Comparison of ENCODE assay signal across 23 mouse cellular contexts in genomic region chr13:54767012-54767411, GRCm38 (mm10). TPM values are rescaled to one million over a fixed set of nuclear protein-coding genes. Genes with fewer than 3 reads are reported as not detected.
DNase-seq lines count a peak whose midpoint lies in the region; ATAC-seq and TF ChIP-seq lines count a peak whose summit lies in the region.
"Had no signal": no experiment of that assay in that cellular context is flagged by ENCODE, and none has a peak within 500 bp of the region (broad histone marks: within the 10 kb centered on the region; RNA-seq: fewer than 3 reads in every experiment).

No protein-coding gene starts in this region.

- no peaks in the 10 kb centered on the region for H3K27me3 ChIP-seq in cerebellum, adult 2 months (ENCODE audit: control insufficient read depth, insufficient read depth, low read length)
- H3K27me3 ChIP-seq in hindbrain, embryonic 13.5 days = peaks cover 68% of the 10 kb centered on the region
- peaks cover 39% of the 10 kb centered on the region for H3K27me3 ChIP-seq in hindbrain, embryonic 11.5 days (ENCODE audit: control insufficient read depth, insufficient read depth, low read length)
- peaks cover 56% of the 10 kb centered on the region for H3K27me3 ChIP-seq in neural tube, embryonic 13.5 days

- peaks cover 17% of the 10 kb centered on the region for H3K4me1 ChIP-seq in cerebellum, adult 2 months (ENCODE audit: control insufficient read depth, insufficient read depth, low read length)
- peaks cover 25% of the 10 kb centered on the region for H3K4me1 ChIP-seq in hindbrain, embryonic 13.5 days (replicated peaks)
- H3K4me1 ChIP-seq in hindbrain, embryonic 11.5 days (replicated peaks; ENCODE audit: control insufficient read depth, insufficient read depth, low read length) = peaks cover 8% of the 10 kb centered on the region
- H3K4me1 ChIP-seq in neural tube, embryonic 13.5 days (replicated peaks) = peaks cover 22% of the 10 kb centered on the region

- H3K4me2 ChIP-seq in hindbrain, embryonic 13.5 days = peak overlapping the region; percentile 78; the same call in 1 of the 2 replicates
- H3K4me2 ChIP-seq in hindbrain, embryonic 11.5 days (replicated peaks; ENCODE audit: low read depth, low read length) = no peak overlapping the region
- H3K4me2 ChIP-seq in neural tube, embryonic 13.5 days = peak overlapping the region; percentile 70; the same call in 1 of the 2 replicates

- ATAC-seq in hindbrain, embryonic 13.5 days (ENCODE audit: low FRiP score) = no peak
- ATAC-seq in hindbrain, embryonic 11.5 days (ENCODE audit: low FRiP score) = no peak
- no peak for ATAC-seq in neural tube, embryonic 13.5 days (ENCODE audit: low read depth)
- ATAC-seq in megakaryocyte, adult 5-6 weeks (ENCODE audit: poor library complexity, severe bottlenecking) = no peak
- ATAC-seq: liver, embryonic 12.5 days; Patski had no signal

- peak overlapping the region; percentile 71 for H3K4me3 ChIP-seq in cerebellum, adult 2 months (replicated peaks; ENCODE audit: insufficient read depth, low read depth, low read length)
- H3K4me3 ChIP-seq in hindbrain, embryonic 13.5 days = no peak overlapping the region
- H3K4me3 ChIP-seq in hindbrain, embryonic 11.5 days (ENCODE audit: low read depth, low read length) = no peak overlapping the region
- H3K4me3 ChIP-seq in neural tube, embryonic 13.5 days = no peak overlapping the region
- H3K4me3 ChIP-seq: erythroblast, embryonic 14.5 days had no signal

- 60% methylated on average over 4 of the region's 4 CpGs for WGBS in cerebellum, adult 2 months
- WGBS in hindbrain, embryonic 13.5 days = 89% methylated on average over 4 of the region's 4 CpGs
- WGBS in hindbrain, embryonic 11.5 days = 76% methylated on average over 4 of the region's 4 CpGs
- 72% methylated on average over 4 of the region's 4 CpGs for WGBS in neural tube, embryonic 13.5 days

- DNase-seq in cerebellum, adult 2 months = peak in 1 of 2 experiments; percentile 38
- no peak for DNase-seq in cerebellum, adult 18-20 months
- no peak for DNase-seq in hindbrain, embryonic 11.5 days (ENCODE audit: low spot score)
- DNase-seq in neural tube, embryonic 10.5 days (ENCODE audit: extremely low spot score, low spot score) = no peak
- no peak for DNase-seq in right cerebral cortex, postnatal 25 days
- DNase-seq: lung, adult 2 months had no signal

- H3K9ac ChIP-seq in hindbrain, embryonic 13.5 days = no peak overlapping the region
- no peak overlapping the region for H3K9ac ChIP-seq in hindbrain, embryonic 11.5 days (ENCODE audit: low read depth, low read length)
- H3K9ac ChIP-seq in neural tube, embryonic 13.5 days = no peak overlapping the region
- H3K9ac ChIP-seq: limb, embryonic 12.5 days; liver, embryonic 12.5 days had no signal

- TF ChIP-seq POLR2A in cerebellum, adult 2 months (IDR thresholded peaks at IDR 0.05; ENCODE audit: borderline replicate concordance, insufficient read depth, low read length) = no peak

- H3K36me3 ChIP-seq in hindbrain, embryonic 13.5 days = no peaks in the 10 kb centered on the region
- no peaks in the 10 kb centered on the region for H3K36me3 ChIP-seq in hindbrain, embryonic 11.5 days (ENCODE audit: control insufficient read depth, insufficient read depth, low read length)
- H3K36me3 ChIP-seq in neural tube, embryonic 13.5 days = no peaks in the 10 kb centered on the region
- H3K36me3 ChIP-seq: heart, embryonic 13.5 days; limb, embryonic 12.5 days; liver, embryonic 12.5 days had no signal

- TF ChIP-seq CTCF in cerebellum, adult 2 months (IDR thresholded peaks at IDR 0.05; ENCODE audit: borderline replicate concordance, insufficient read depth, low read depth, low read length) = no peak

- peak overlapping the region; percentile 85 for H3K27ac ChIP-seq in cerebellum, adult 2 months (ENCODE audit: insufficient read depth, low read length)
- no peak overlapping the region for H3K27ac ChIP-seq in hindbrain, embryonic 13.5 days
- no peak overlapping the region for H3K27ac ChIP-seq in hindbrain, embryonic 11.5 days (ENCODE audit: low read depth, low read length)
- no peak overlapping the region for H3K27ac ChIP-seq in neural tube, embryonic 13.5 days (replicated peaks)
- H3K27ac ChIP-seq: heart, embryonic 13.5 days; limb, embryonic 12.5 days; liver, embryonic 12.5 days had no signal

- H3K9me3 ChIP-seq in hindbrain, embryonic 13.5 days = no peaks in the 10 kb centered on the region
- no peaks in the 10 kb centered on the region for H3K9me3 ChIP-seq in hindbrain, embryonic 11.5 days (ENCODE audit: control insufficient read depth, low read length)
- no peaks in the 10 kb centered on the region for H3K9me3 ChIP-seq in neural tube, embryonic 13.5 days
- H3K9me3 ChIP-seq: limb, embryonic 12.5 days had no signal

RNA-seq across cellular contexts. Expression of gene Sncb, which starts 0.6 kb away (rescaled TPM):
- 851 and 853 TPM in 2 replicates for polyA plus RNA-seq in cerebellum, adult 2 months (2012; rRNA removed)
- polyA plus RNA-seq in hindbrain, embryonic 13.5 days (2015; fragmentation: Nextera tagmentation; extraction: Ambion mirVana) = 18.7 and 20.8 TPM in 2 replicates
- polyA plus RNA-seq in hindbrain, embryonic 11.5 days (2014; fragmentation: Nextera tagmentation; extraction: Ambion mirVana) = 2.3 and 2.5 TPM in 2 replicates
- polyA plus RNA-seq in neural tube, embryonic 13.5 days (2015; fragmentation: Nextera tagmentation; extraction: Ambion mirVana) = 21.1 and 21.6 TPM in 2 replicates
- total RNA-seq in megakaryocyte, adult 5-6 weeks (2015) = not detected in 2 replicates
- not detected in 2 replicates for total RNA-seq in megakaryocyte, adult 5-6 weeks (2017)
- total RNA-seq: common myeloid progenitor, adult 5-6 weeks; ES-E14; heart, adult 18-20 months; heart, postnatal 25 days had no signal
- polyA plus RNA-seq: erythroblast, embryonic 14.5 days; heart, embryonic 13.5 days; limb, embryonic 12.5 days; liver, embryonic 12.5 days; lung, adult 2 months; Patski had no signal

RNA-seq across cellular contexts. Expression of gene Eif4e1b, which starts 16.8 kb away (rescaled TPM):
- polyA plus RNA-seq in cerebellum, adult 2 months (2012; rRNA removed) = not detected in 2 replicates
- not detected in 2 replicates for polyA plus RNA-seq in hindbrain, embryonic 13.5 days (2015; fragmentation: Nextera tagmentation; extraction: Ambion mirVana)
- not detected in 2 replicates for polyA plus RNA-seq in hindbrain, embryonic 11.5 days (2014; fragmentation: Nextera tagmentation; extraction: Ambion mirVana)
- polyA plus RNA-seq in neural tube, embryonic 13.5 days (2015; fragmentation: Nextera tagmentation; extraction: Ambion mirVana) = not detected in 2 replicates
- total RNA-seq in megakaryocyte, adult 5-6 weeks (2015) = not detected in 2 replicates
- not detected in 2 replicates for total RNA-seq in megakaryocyte, adult 5-6 weeks (2017)
- total RNA-seq: adrenal gland, adult 8-10 months; common myeloid progenitor, adult 5-6 weeks; gastrocnemius, postnatal 10 days; heart, adult 18-20 months; heart, postnatal 25 days had no signal
- polyA plus RNA-seq: CD4-positive, CD25-positive, alpha-beta regulatory T cell, adult 4 months; embryonic facial prominence, embryonic 11.5 days; erythroblast, embryonic 14.5 days; heart, embryonic 13.5 days; intestine, embryonic 14.5 days; limb, embryonic 12.5 days; liver, embryonic 12.5 days; lung, adult 2 months; Patski had no signal

RNA-seq across cellular contexts. Expression of gene Gprin1, which starts 17.3 kb away (rescaled TPM):
- 41.4 and 45.4 TPM in 2 replicates for polyA plus RNA-seq in cerebellum, adult 2 months (2012; rRNA removed)
- 6.5 and 6.9 TPM in 2 replicates for polyA plus RNA-seq in hindbrain, embryonic 13.5 days (2015; fragmentation: Nextera tagmentation; extraction: Ambion mirVana)
- 7.5 and 11.2 TPM in 2 replicates for polyA plus RNA-seq in hindbrain, embryonic 11.5 days (2014; fragmentation: Nextera tagmentation; extraction: Ambion mirVana)
- polyA plus RNA-seq in neural tube, embryonic 13.5 days (2015; fragmentation: Nextera tagmentation; extraction: Ambion mirVana) = 12.2 and 17.5 TPM in 2 replicates
- not detected in 2 replicates for total RNA-seq in megakaryocyte, adult 5-6 weeks (2015)
- not detected in 2 replicates for total RNA-seq in megakaryocyte, adult 5-6 weeks (2017)
- total RNA-seq: common myeloid progenitor, adult 5-6 weeks; heart, adult 18-20 months; heart, postnatal 25 days had no signal
- polyA plus RNA-seq: CD4-positive, CD25-positive, alpha-beta regulatory T cell, adult 4 months; erythroblast, embryonic 14.5 days; heart, embryonic 13.5 days had no signal

RNA-seq across cellular contexts. Expression of gene Tspan17, which starts 22.2 kb away (rescaled TPM):
- 87.9 and 89.8 TPM in 2 replicates for polyA plus RNA-seq in cerebellum, adult 2 months (2012; rRNA removed)
- polyA plus RNA-seq in hindbrain, embryonic 13.5 days (2015; fragmentation: Nextera tagmentation; extraction: Ambion mirVana) = 50.4 and 54.0 TPM in 2 replicates
- 12.0 and 13.2 TPM in 2 replicates for polyA plus RNA-seq in hindbrain, embryonic 11.5 days (2014; fragmentation: Nextera tagmentation; extraction: Ambion mirVana)
- polyA plus RNA-seq in neural tube, embryonic 13.5 days (2015; fragmentation: Nextera tagmentation; extraction: Ambion mirVana) = 69.2 and 80.8 TPM in 2 replicates
- 6.7 and 14.2 TPM in 2 replicates for total RNA-seq in megakaryocyte, adult 5-6 weeks (2015)
- total RNA-seq in megakaryocyte, adult 5-6 weeks (2017) = 9.6 and 10.1 TPM in 2 replicates
- polyA plus RNA-seq: erythroblast, embryonic 14.5 days had no signal

Comparison
In these comparisons a context has a peak if more than half of its experiments do, and no peak if none do; other contexts are left out.
1. RNA of gene Sncb, which starts 0.6 kb away (polyA plus RNA-seq): 851 to 853 TPM in cerebellum, adult 2 months; 21.1 to 21.6 TPM in neural tube, embryonic 13.5 days, 18.7 to 20.8 TPM in hindbrain, embryonic 13.5 days and 2.3 to 2.5 TPM in hindbrain, embryonic 11.5 days; every median in the first group is over 10 times any median in the second.